Mouse (Mus musculus) stomach, embryonic 14.5 days (tissue): ENCODE measurements around the gene 4922502D21Rik. TPM values are rescaled to one million over a fixed set of nuclear protein-coding genes. Genes with fewer than 3 reads are reported as not detected.

Source experiments
- ATAC-seq: fragments of 200-750 bp; cut with Nextera tagmentation; 2 replicates; pipeline ENCODE4 v1.8.0; 2017; ENCODE audit warnings: low read depth, moderate TSS enrichment; ENCODE audit not compliant: insufficient number of reproducible peaks, insufficient read depth, low FRiP score
- H3K27ac ChIP-seq: fragments of 300-500 bp; sonication (generic); 2 replicates; pipeline ENCODE4 v1.5.1; 2014; ENCODE audit warnings: mild to moderate bottlenecking, low read length, moderate library complexity, mixed read lengths
- H3K27me3 ChIP-seq: fragments of 300-500 bp; sonication (generic); 2 replicates; pipeline ENCODE4 v1.6.1; 2014; ENCODE audit warnings: low read length, control low read depth, mixed read lengths; ENCODE audit not compliant: control insufficient read depth, insufficient read depth
- H3K36me3 ChIP-seq: fragments of 300-500 bp; sonication (generic); 2 replicates; pipeline ENCODE4 v1.6.1; 2014; ENCODE audit warnings: mild to moderate bottlenecking, control low read depth, low read length, moderate library complexity, mixed read lengths; ENCODE audit not compliant: control insufficient read depth, insufficient read depth
- H3K4me1 ChIP-seq: fragments of 300-500 bp; sonication (generic); 2 replicates; pipeline ENCODE4 v1.6.1; 2014; ENCODE audit warnings: low read length, control low read depth, mixed read lengths; ENCODE audit not compliant: control insufficient read depth, insufficient read depth
- H3K4me2 ChIP-seq: fragments of 300-500 bp; sonication (generic); replicated peaks from 2 replicates; pipeline ENCODE4 v1.6.1; 2014; ENCODE audit warnings: low read depth, low read length, control low read depth
- H3K4me3 ChIP-seq: fragments of 300-500 bp; sonication (generic); 2 replicates; pipeline ENCODE4 v1.5.1; 2014; ENCODE audit warnings: low read depth, low read length, control low read depth
- H3K9ac ChIP-seq: fragments of 300-500 bp; sonication (generic); replicated peaks from 2 replicates; pipeline ENCODE4 v1.6.1; 2014; ENCODE audit warnings: low read depth, mild to moderate bottlenecking, control low read depth, low read length, moderate library complexity, mixed read lengths
- H3K9me3 ChIP-seq: fragments of 300-500 bp; sonication (generic); 2 replicates; pipeline ENCODE4 v1.6.1; 2016; ENCODE audit warnings: low read depth, low read length, control low read depth; ENCODE audit not compliant: control insufficient read depth
- WGBS: fragments of 180-500 bp; shearing (Covaris S2); extraction: QIAGEN DNeasy Blood & Tissue Kit; methylation state at CpG from one replicate; pipeline ENCODE4 v1.1.7; 2014; 5-methylcytosine and 5-hydroxymethylcytosine counted together
- polyA plus RNA-seq: library from polyadenylated mRNA; unstranded; fragments of >200 nt; fragmentation: Nextera tagmentation; extraction: Ambion mirVana; gene quantifications from 2 replicates; pipeline ENCODE4 v1.2.1, GENCODE M21; 2014

4922502D21Rik gene
- polyA plus RNA-seq, result not detected in 2 replicates

GRCm38 (mm10) chr6:129331610-129332009 lies at the start of gene 4922502D21Rik:
Gene 4922502D21Rik (minus strand): TSS chr6:129331796.
- Histone ChIP-seq H3K9ac (no peak within 1 kb of the TSS), H3K4me2 (no peak within 1 kb of the TSS), H3K36me3 (no peaks in the 10 kb centered on the region), H3K27me3 (no peaks in the 10 kb centered on the region), H3K27ac (no peak within 1 kb of the TSS), H3K9me3 (no peaks in the 10 kb centered on the region), H3K4me1 (no peaks in the 10 kb centered on the region), H3K4me3 (no peak within 1 kb of the TSS)
- ATAC-seq, result no peak
- WGBS, result 52% methylated on average over 11 of the region's 11 CpGs

GRCm38 (mm10) chr6:129380454-129380853 lies 48.9 kb upstream of the 4922502D21Rik start:
- 71% methylated on average over 4 of the region's 4 CpGs for WGBS
- Histone ChIP-seq H3K4me1 (0 out of 2 replicates have a peak, but pooled peaks cover 3% of the 10 kb centered on the region), H3K4me3 (no peak overlapping the region), H3K27me3 (no peaks in the 10 kb centered on the region), H3K36me3 (no peaks in the 10 kb centered on the region), H3K9me3 (no peaks in the 10 kb centered on the region), H3K27ac (no peak overlapping the region), H3K9ac (no peak overlapping the region), H3K4me2 (no peak overlapping the region)
- no peak for ATAC-seq

- Histone ChIP-seq H3K36me3 (no peaks in the 10 kb centered on the region), H3K4me3 (no peak overlapping the region), H3K4me1 (no peaks in the 10 kb centered on the region), H3K4me2 (no peak overlapping the region), H3K9me3 (no peaks in the 10 kb centered on the region), H3K27ac (no peak overlapping the region), H3K9ac (no peak overlapping the region), H3K27me3 (no peaks in the 10 kb centered on the region)
- ATAC-seq, result no peak
- WGBS, result 64% methylated on average over 2 of the region's 2 CpGs
These were observed 43.4 kb upstream of the 4922502D21Rik start for GRCm38 (mm10) chr6:129374937-129375471.

- Histone ChIP-seq H3K36me3 (no peaks in the 10 kb centered on the region), H3K9ac (no peak overlapping the region), H3K4me2 (no peak overlapping the region), H3K4me1 (no peaks in the 10 kb centered on the region), H3K4me3 (no peak overlapping the region), H3K27me3 (no peaks in the 10 kb centered on the region), H3K9me3 (no peaks in the 10 kb centered on the region), H3K27ac (no peak overlapping the region)
- WGBS, result 63% methylated on average over 7 of the region's 7 CpGs
- no peak for ATAC-seq
These were observed 38.0 kb upstream of the 4922502D21Rik start for GRCm38 (mm10) chr6:129369374-129370132.

GRCm38 (mm10) chr6:129365959-129366359 lies 34.4 kb upstream of the 4922502D21Rik start:
- no peak overlapping the region for H3K4me3 ChIP-seq
- ATAC-seq, result peak; percentile 61
- H3K4me1 ChIP-seq, result no peaks in the 10 kb centered on the region
- H3K4me2 ChIP-seq, result no peak overlapping the region
- no peak overlapping the region for H3K27ac ChIP-seq
- H3K9ac ChIP-seq, result no peak overlapping the region
- no peaks in the 10 kb centered on the region for H3K27me3 ChIP-seq
- no peaks in the 10 kb centered on the region for H3K36me3 ChIP-seq
- no peaks in the 10 kb centered on the region for H3K9me3 ChIP-seq
- WGBS, result 20% methylated on average over 6 of the region's 6 CpGs

- no peak overlapping the region for H3K9ac ChIP-seq
- no peaks in the 10 kb centered on the region for H3K4me1 ChIP-seq
- H3K4me3 ChIP-seq, result no peak overlapping the region
- WGBS, result 33% methylated on average over 1 of the region's 1 CpGs
- H3K27me3 ChIP-seq, result no peaks in the 10 kb centered on the region
- no peak overlapping the region for H3K27ac ChIP-seq
- no peak for ATAC-seq
- H3K9me3 ChIP-seq, result no peaks in the 10 kb centered on the region
- H3K36me3 ChIP-seq, result no peaks in the 10 kb centered on the region
- no peak overlapping the region for H3K4me2 ChIP-seq
These were observed 32.3 kb upstream of the 4922502D21Rik start for GRCm38 (mm10) chr6:129363942-129364341.

GRCm38 (mm10) chr6:129359515-129359914 lies 27.9 kb upstream of the 4922502D21Rik start:
- H3K4me1 ChIP-seq, result no peaks in the 10 kb centered on the region
- 86% methylated on average over 2 of the region's 2 CpGs for WGBS
- no peak overlapping the region for H3K9ac ChIP-seq
- H3K27ac ChIP-seq, result no peak overlapping the region
- no peak for ATAC-seq
- H3K4me2 ChIP-seq, result no peak overlapping the region
- H3K4me3 ChIP-seq, result no peak overlapping the region
- no peaks in the 10 kb centered on the region for H3K9me3 ChIP-seq
- H3K36me3 ChIP-seq, result no peaks in the 10 kb centered on the region
- no peaks in the 10 kb centered on the region for H3K27me3 ChIP-seq

- Histone ChIP-seq H3K4me3 (no peak overlapping the region), H3K9ac (no peak overlapping the region)
- no peak for ATAC-seq
These were observed 24.8 kb upstream of the 4922502D21Rik start for GRCm38 (mm10) chr6:129356430-129356829.

More at GRCm38 (mm10) chr6:129356430-129356829, 24.8 kb upstream of the 4922502D21Rik start:
- Histone ChIP-seq H3K4me1 (no peaks in the 10 kb centered on the region), H3K9me3 (no peaks in the 10 kb centered on the region), H3K27ac (no peak overlapping the region), H3K4me2 (no peak overlapping the region), H3K36me3 (no peaks in the 10 kb centered on the region), H3K27me3 (no peaks in the 10 kb centered on the region)
